Mouse (Mus musculus): ENCODE results near the gene Pik3r1. TPM values are rescaled to one million over a fixed set of nuclear protein-coding genes. Genes with fewer than 3 reads are reported as not detected.

The Pik3r1 gene
- total RNA-seq, 2 experiments from 2014 or later: 109 to 112 TPM

- no peak for DNase-seq (ENCODE audit: low spot score in 2 of 2)
Measured at GRCm38 (mm10) chr13:101739732-101740381, 28.2 kb downstream of the Pik3r1 start.

- no peak for DNase-seq (ENCODE audit: low spot score in 2 of 2)
Measured at GRCm38 (mm10) chr13:101738769-101739168, 29.2 kb downstream of the Pik3r1 start.

- DNase-seq (ENCODE audit: low spot score in 2 of 2): no peak
Measured at GRCm38 (mm10) chr13:101736521-101737387, 31.3 kb downstream of the Pik3r1 start.

- no peak for DNase-seq (ENCODE audit: low spot score in 2 of 2)
Measured at GRCm38 (mm10) chr13:101735364-101736120, 32.5 kb downstream of the Pik3r1 start.

- no peak for DNase-seq (ENCODE audit: low spot score in 2 of 2)
Measured at GRCm38 (mm10) chr13:101734227-101734626, 33.8 kb downstream of the Pik3r1 start.

- DNase-seq (ENCODE audit: low spot score in 2 of 2): no peak
Measured at GRCm38 (mm10) chr13:101732675-101733074, 35.3 kb downstream of the Pik3r1 start.

- no peak for DNase-seq (ENCODE audit: low spot score in 2 of 2)
Measured at GRCm38 (mm10) chr13:101731777-101732176, 36.2 kb downstream of the Pik3r1 start.

GRCm38 (mm10) chr13:101730351-101730750 lies 37.7 kb downstream of the Pik3r1 start:
- DNase-seq (ENCODE audit: low spot score in 2 of 2): no peak

- DNase-seq (ENCODE audit: low spot score in 2 of 2): no peak
Measured at GRCm38 (mm10) chr13:101729248-101730055, 38.6 kb downstream of the Pik3r1 start.

GRCm38 (mm10) chr13:101728816-101729215 lies 39.2 kb downstream of the Pik3r1 start:
- DNase-seq (ENCODE audit: low spot score in 2 of 2): peak; percentile 47 to 58

GRCm38 (mm10) chr13:101728300-101728699 lies 39.7 kb downstream of the Pik3r1 start:
- no peak for DNase-seq (ENCODE audit: low spot score in 2 of 2)

GRCm38 (mm10) chr13:101727837-101728236 lies 40.2 kb downstream of the Pik3r1 start:
- no peak for DNase-seq (ENCODE audit: low spot score in 2 of 2)

GRCm38 (mm10) chr13:101726922-101727321 lies 41.1 kb downstream of the Pik3r1 start:
- no peak for DNase-seq (ENCODE audit: low spot score in 2 of 2)

- DNase-seq (ENCODE audit: low spot score in 2 of 2): no peak
Measured at GRCm38 (mm10) chr13:101721901-101722595, 46.0 kb downstream of the Pik3r1 start.

GRCm38 (mm10) chr13:101721154-101721553 lies 46.9 kb downstream of the Pik3r1 start:
- no peak for DNase-seq (ENCODE audit: low spot score in 2 of 2)

- DNase-seq (ENCODE audit: low spot score in 2 of 2): peak; percentile 83 to 87
Measured at GRCm38 (mm10) chr13:101719312-101719870, 48.6 kb downstream of the Pik3r1 start.

GRCm38 (mm10) chr13:101718744-101719143 lies 49.3 kb downstream of the Pik3r1 start:
- no peak for DNase-seq (ENCODE audit: low spot score in 2 of 2)

GRCm38 (mm10) chr13:101717836-101718235 lies 50.2 kb downstream of the Pik3r1 start:
- no peak for DNase-seq (ENCODE audit: low spot score in 2 of 2)

GRCm38 (mm10) chr13:101713429-101714088 lies 54.5 kb downstream of the Pik3r1 start:
- no peak for DNase-seq (ENCODE audit: low spot score in 2 of 2)

Measured in layer of hippocampus, postnatal 10 days (tissue).